Mouse (Mus musculus) embryonic facial prominence, embryonic 13.5 days (tissue): ENCODE measurements around the gene Creb3l2. TPM values are rescaled to one million over a fixed set of nuclear protein-coding genes. Genes with fewer than 3 reads are reported as not detected.

Experiments used
- ATAC-seq: fragments of 200-750 bp; cut with Nextera tagmentation; 2 replicates; pipeline ENCODE4 v1.8.0; 2017; ENCODE audit warnings: low read depth; ENCODE audit not compliant: insufficient number of reproducible peaks, insufficient read depth, low FRiP score, low TSS enrichment
- H3K27ac ChIP-seq: fragments of 300-500 bp; sonication (generic); 2 replicates; pipeline ENCODE4 v1.5.1; 2015; ENCODE audit warnings: moderate library complexity, mild to moderate bottlenecking, inconsistent platforms
- H3K27me3 ChIP-seq: fragments of 300-500 bp; sonication (generic); 2 replicates; pipeline ENCODE4 v1.6.1; 2015; ENCODE audit warnings: mild to moderate bottlenecking, inconsistent platforms
- H3K36me3 ChIP-seq: fragments of 300-500 bp; sonication (generic); 2 replicates; pipeline ENCODE4 v1.6.1; 2015; ENCODE audit warnings: mild to moderate bottlenecking, inconsistent platforms
- H3K4me1 ChIP-seq: fragments of 300-500 bp; sonication (generic); 2 replicates; pipeline ENCODE4 v1.6.1; 2015; ENCODE audit warnings: inconsistent platforms
- H3K4me2 ChIP-seq: fragments of 300-500 bp; sonication (generic); 2 replicates; pipeline ENCODE4 v1.6.1; 2015; ENCODE audit warnings: moderate library complexity, mild to moderate bottlenecking, inconsistent platforms
- H3K4me3 ChIP-seq: fragments of 300-500 bp; sonication (generic); 2 replicates; pipeline ENCODE4 v1.5.1; 2015; ENCODE audit warnings: mild to moderate bottlenecking, inconsistent platforms
- H3K9ac ChIP-seq: fragments of 300-500 bp; sonication (generic); 2 replicates; pipeline ENCODE4 v1.6.1; 2015; ENCODE audit warnings: mild to moderate bottlenecking, inconsistent platforms
- H3K9me3 ChIP-seq: fragments of 300-500 bp; sonication (generic); 2 replicates; pipeline ENCODE4 v1.6.1; 2016; ENCODE audit warnings: inconsistent platforms
- WGBS: fragments of 180-500 bp; shearing (Covaris S2); methylation state at CpG from one replicate; pipeline ENCODE4 v1.1.7; 2015; ENCODE audit warnings: mixed read lengths; 5-methylcytosine and 5-hydroxymethylcytosine counted together
- polyA plus RNA-seq: library from polyadenylated mRNA; unstranded; fragments of >200 nt; fragmentation: Nextera tagmentation; extraction: Ambion mirVana; gene quantifications from 2 replicates; pipeline ENCODE4 v1.2.1, GENCODE M21; 2015

The Creb3l2 gene
- polyA plus RNA-seq, 1 experiment from 2014 or later, result 26.9 TPM

DNA sequence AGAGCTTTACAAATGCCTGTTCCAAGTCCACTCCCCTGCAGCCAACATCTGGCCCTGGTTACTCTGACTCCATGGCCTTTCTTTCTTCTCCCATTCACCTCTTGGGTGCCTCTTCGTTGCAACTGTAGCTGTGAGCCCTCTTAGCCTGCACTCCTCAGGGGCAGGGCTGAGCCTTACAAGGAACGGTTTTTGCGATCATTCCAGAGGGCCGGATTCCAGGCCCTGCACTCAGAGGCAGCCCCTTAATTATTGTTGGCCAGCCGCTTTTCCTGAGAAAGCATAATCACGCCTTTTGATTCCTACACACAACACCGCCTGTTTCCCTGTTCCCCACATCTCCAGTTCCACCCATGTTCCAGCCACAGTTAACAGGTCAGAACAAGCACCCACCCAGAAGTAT, 17.6 kb downstream of the Creb3l2 start:
- Histone ChIP-seq H3K4me2 (no peak overlapping the region), H3K9ac (no peak overlapping the region), H3K27ac (peak overlapping the region; percentile 85), H3K9me3 (no peaks in the 10 kb centered on the region), H3K4me1 (peaks cover 59% of the 10 kb centered on the region), H3K27me3 (no peaks in the 10 kb centered on the region), H3K4me3 (no peak overlapping the region), H3K36me3 (peaks cover 13% of the 10 kb centered on the region)
- WGBS, result 26% methylated on average over 7 of the region's 7 CpGs
- peak; percentile 75 for ATAC-seq

DNA sequence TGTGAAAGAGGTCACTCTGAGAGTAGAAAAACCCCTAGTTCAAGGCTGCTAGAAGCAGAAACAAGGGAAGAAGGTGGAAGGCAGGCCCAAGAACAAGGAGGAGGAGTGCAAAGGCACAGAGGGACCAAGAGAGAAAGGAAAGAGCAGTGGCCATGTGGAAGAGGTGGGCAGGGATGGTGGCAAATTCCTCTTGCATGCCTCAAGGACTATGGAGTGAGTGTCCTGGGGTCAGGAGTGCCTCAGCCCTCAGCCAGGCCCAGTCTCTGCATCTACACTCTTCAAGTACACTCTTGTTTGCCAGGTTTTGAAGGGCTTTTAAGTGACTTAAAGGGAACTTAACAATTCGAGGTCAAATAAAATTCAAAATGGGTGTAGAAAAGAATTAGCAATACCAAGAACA, 18.6 kb downstream of the Creb3l2 start:
- Histone ChIP-seq H3K4me3 (no peak overlapping the region), H3K27ac (peak overlapping the region; percentile 85), H3K9me3 (no peaks in the 10 kb centered on the region), H3K4me1 (peaks cover 59% of the 10 kb centered on the region), H3K4me2 (no peak overlapping the region), H3K9ac (no peak overlapping the region), H3K27me3 (no peaks in the 10 kb centered on the region), H3K36me3 (peaks cover 13% of the 10 kb centered on the region)
- WGBS, result 74% methylated on average over 1 of the region's 1 CpGs
- no peak for ATAC-seq

DNA sequence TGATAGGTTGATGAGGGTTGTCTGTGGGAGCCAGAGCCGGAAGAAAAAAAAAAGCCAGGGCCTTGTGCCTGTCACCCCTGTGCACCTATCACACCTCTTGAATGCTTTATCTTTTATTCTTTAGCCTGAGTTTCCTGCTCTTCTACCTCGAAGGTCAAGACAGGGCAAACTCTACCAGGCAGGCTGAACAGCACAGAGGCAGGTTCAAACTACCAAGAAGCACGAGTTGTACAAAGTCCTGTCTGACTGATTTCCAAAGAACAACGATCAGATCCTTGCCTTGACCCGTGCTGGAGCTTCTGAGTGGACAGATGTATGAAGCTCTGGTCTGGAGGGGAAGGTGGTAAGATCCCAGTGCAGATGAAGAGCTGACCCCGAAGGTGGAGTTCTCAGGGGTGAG, 20.8 kb downstream of the Creb3l2 start:
- no peak for ATAC-seq
- no peak overlapping the region for H3K4me3 ChIP-seq
- WGBS, result 84% methylated on average over 6 of the region's 6 CpGs
- peaks cover 8% of the 10 kb centered on the region for H3K36me3 ChIP-seq
- H3K27me3 ChIP-seq, result no peaks in the 10 kb centered on the region
- H3K27ac ChIP-seq, result no peak overlapping the region
- H3K9ac ChIP-seq, result no peak overlapping the region
- no peak overlapping the region for H3K4me2 ChIP-seq
- no peaks in the 10 kb centered on the region for H3K9me3 ChIP-seq
- H3K4me1 ChIP-seq, result peaks cover 61% of the 10 kb centered on the region

DNA sequence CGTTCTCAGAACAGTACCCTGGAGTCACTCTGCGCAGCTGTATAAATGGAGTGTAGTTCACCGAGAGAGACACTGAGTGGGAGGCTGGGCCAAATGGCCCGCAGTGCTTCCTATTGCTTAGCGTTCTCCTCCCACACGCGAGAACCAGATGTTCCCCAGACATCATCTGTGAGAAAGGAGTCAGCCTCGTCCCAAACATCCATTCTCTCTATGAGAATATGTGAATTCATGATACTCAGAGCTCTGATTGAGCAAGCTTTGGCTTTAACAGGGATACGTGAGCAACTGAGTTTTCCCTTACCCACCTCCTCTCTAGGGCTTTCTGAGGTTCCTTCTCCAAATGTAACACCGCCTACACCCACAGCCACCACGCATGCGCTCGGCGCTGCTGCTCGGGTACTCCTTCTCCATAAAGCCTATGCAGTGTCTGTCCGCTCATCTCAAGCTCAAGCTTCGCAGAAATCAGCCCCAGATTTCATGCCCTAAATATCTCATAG, 22.5 kb downstream of the Creb3l2 start:
- Histone ChIP-seq H3K4me3 (no peak overlapping the region), H3K9me3 (no peaks in the 10 kb centered on the region), H3K4me2 (peak overlapping the region; percentile 42), H3K27ac (peak overlapping the region; percentile 92), H3K27me3 (no peaks in the 10 kb centered on the region), H3K4me1 (peaks cover 56% of the 10 kb centered on the region), H3K36me3 (peaks cover 3% of the 10 kb centered on the region; the same call in 1 of the 2 replicates), H3K9ac (peak overlapping the region; percentile 53; the same call in 1 of the 2 replicates)
- WGBS, result 52% methylated on average over 17 of the region's 17 CpGs
- peak; percentile 70 for ATAC-seq

DNA sequence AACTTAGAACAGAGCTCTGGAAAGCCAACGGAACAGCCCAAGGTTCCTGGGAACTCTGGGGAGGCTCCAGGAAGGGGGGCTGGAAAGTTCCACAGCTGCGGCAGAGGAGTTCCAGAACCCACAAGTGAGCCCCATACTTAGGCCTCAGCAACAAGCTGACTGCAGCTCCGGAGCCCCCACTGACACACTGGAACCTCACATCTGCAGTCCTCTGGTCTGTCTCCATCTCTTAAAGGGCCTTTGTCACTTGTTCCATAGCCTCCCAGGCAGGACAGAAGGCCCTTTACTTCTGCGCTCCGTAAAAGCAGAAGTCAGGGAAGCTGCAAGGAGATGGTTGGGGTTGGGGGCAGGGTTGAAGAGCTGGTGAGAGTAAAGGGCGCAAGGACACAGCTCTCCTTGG, 23.0 kb downstream of the Creb3l2 start:
- H3K9ac ChIP-seq, result peak overlapping the region; percentile 53
- H3K4me1 ChIP-seq, result peaks cover 50% of the 10 kb centered on the region

DNA sequence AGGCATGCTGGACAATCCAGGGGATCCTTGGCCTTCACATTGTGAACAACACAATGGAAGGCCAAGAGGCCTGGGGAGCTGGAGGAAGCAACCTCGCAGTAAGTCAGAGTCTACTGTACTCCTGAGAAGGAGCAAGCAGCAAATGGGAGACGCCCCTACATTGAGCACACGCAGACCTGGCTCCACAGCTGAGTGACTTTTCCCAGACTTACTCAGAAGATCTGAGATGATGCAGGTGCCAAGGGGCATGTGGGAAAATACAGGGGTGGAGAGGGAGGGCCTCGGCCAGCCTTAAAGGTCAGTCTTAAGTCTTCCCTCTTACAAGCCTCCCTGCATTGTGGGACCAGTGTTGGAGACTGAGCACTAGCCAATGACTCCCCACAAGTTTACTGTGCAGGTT, 25.2 kb downstream of the Creb3l2 start:
- H3K9ac ChIP-seq, result no peak overlapping the region
- WGBS, result 83% methylated on average over 4 of the region's 4 CpGs
- no peak overlapping the region for H3K4me3 ChIP-seq
- H3K27ac ChIP-seq, result 0 out of 2 replicates have a peak overlapping the region, but pooled peaks have one; percentile 34
- no peaks in the 10 kb centered on the region for H3K9me3 ChIP-seq
- no peak for ATAC-seq
- no peaks in the 10 kb centered on the region for H3K27me3 ChIP-seq
- peaks cover 6% of the 10 kb centered on the region; the same call in 1 of the 2 replicates for H3K36me3 ChIP-seq
- H3K4me1 ChIP-seq, result peaks cover 51% of the 10 kb centered on the region
- H3K4me2 ChIP-seq, result no peak overlapping the region

More for the DNA sequence above, 23.0 kb downstream of the Creb3l2 start:
- Histone ChIP-seq H3K9me3 (no peaks in the 10 kb centered on the region), H3K4me2 (peak overlapping the region; percentile 42), H3K27me3 (no peaks in the 10 kb centered on the region), H3K4me3 (0 out of 2 replicates have a peak overlapping the region, but pooled peaks have one; percentile 13), H3K27ac (peak overlapping the region; percentile 92), H3K36me3 (peaks cover 6% of the 10 kb centered on the region; the same call in 1 of the 2 replicates)
- ATAC-seq, result peak; percentile 29; the same call in 1 of the 2 replicates
- 47% methylated on average over 6 of the region's 6 CpGs for WGBS

DNA sequence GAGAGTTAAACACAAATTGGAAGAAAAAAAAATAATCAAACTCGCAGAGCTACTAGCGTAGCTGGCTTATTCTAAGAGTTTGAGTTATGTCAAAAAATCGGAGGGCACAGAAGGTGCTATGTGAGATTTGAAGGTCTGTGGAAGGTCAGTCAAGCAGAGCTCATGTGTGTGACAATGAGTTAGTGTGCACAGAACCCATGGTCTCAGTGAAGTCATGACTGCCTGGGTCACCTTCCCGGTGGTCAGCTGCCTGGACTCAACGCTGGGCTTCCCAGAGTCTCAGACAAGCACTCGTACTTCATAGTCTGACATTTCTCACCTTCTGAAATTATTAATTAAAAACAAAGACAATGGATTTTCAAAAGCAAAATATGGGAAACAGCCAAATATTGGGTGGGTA, 26.4 kb downstream of the Creb3l2 start:
- Histone ChIP-seq H3K4me1 (peaks cover 58% of the 10 kb centered on the region), H3K4me3 (no peak overlapping the region), H3K27ac (peak overlapping the region; percentile 52; the same call in 1 of the 2 replicates), H3K36me3 (peaks cover 6% of the 10 kb centered on the region; the same call in 1 of the 2 replicates), H3K4me2 (no peak overlapping the region), H3K9ac (no peak overlapping the region), H3K27me3 (no peaks in the 10 kb centered on the region), H3K9me3 (no peaks in the 10 kb centered on the region)
- 81% methylated on average over 6 of the region's 6 CpGs for WGBS
- no peak for ATAC-seq

GRCm38 (mm10) chr6:37415034-37415433, 26.9 kb downstream of the Creb3l2 start:
- WGBS, result 46% methylated on average over 7 of the region's 7 CpGs
- Histone ChIP-seq H3K27ac (peak overlapping the region; percentile 52), H3K27me3 (no peaks in the 10 kb centered on the region), H3K9ac (0 out of 2 replicates have a peak overlapping the region, but pooled peaks have one; percentile 21), H3K9me3 (no peaks in the 10 kb centered on the region), H3K4me2 (no peak overlapping the region), H3K4me1 (peaks cover 57% of the 10 kb centered on the region), H3K4me3 (no peak overlapping the region), H3K36me3 (peaks cover 6% of the 10 kb centered on the region; the same call in 1 of the 2 replicates)
- ATAC-seq, result peak; percentile 62; the same call in 1 of the 2 replicates

- WGBS, result 90% methylated on average over 10 of the region's 10 CpGs
- Histone ChIP-seq H3K4me2 (no peak overlapping the region), H3K4me1 (peaks cover 52% of the 10 kb centered on the region), H3K9me3 (no peaks in the 10 kb centered on the region), H3K27ac (peak overlapping the region; percentile 52), H3K27me3 (no peaks in the 10 kb centered on the region), H3K4me3 (no peak overlapping the region), H3K9ac (no peak overlapping the region), H3K36me3 (peaks cover 6% of the 10 kb centered on the region; the same call in 1 of the 2 replicates)
- ATAC-seq, result no peak
Observed at GRCm38 (mm10) chr6:37414576-37414975, 27.4 kb downstream of the Creb3l2 start.

- WGBS, result 77% methylated on average over 3 of the region's 3 CpGs
- H3K27me3 ChIP-seq, result no peaks in the 10 kb centered on the region
- no peak overlapping the region for H3K4me2 ChIP-seq
- H3K9me3 ChIP-seq, result no peaks in the 10 kb centered on the region
- H3K27ac ChIP-seq, result 0 out of 2 replicates have a peak overlapping the region, but pooled peaks have one; percentile 28
- no peak overlapping the region for H3K9ac ChIP-seq
- no peak for ATAC-seq
- H3K36me3 ChIP-seq, result peaks cover 6% of the 10 kb centered on the region; the same call in 1 of the 2 replicates
- H3K4me3 ChIP-seq, result no peak overlapping the region
- H3K4me1 ChIP-seq, result peaks cover 37% of the 10 kb centered on the region
Observed at GRCm38 (mm10) chr6:37411696-37412095, 30.2 kb downstream of the Creb3l2 start.

DNA sequence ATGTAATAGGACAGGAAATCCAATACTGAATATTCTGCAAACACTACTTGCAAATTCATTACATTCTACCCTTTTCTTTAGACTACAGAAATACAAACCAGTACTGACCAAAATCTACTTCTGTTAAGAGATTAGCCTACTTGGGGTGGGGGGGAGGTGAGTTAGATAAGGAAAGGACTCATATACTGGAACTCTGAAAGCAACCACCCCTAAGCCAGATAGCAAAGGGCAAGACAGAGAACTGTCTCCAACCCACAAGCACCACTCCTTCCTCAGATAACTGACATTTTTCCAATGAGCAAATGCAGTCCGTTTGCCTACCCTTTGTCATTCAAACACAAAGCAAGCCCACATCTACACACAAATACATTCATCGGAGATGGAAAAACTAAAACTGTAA, 32.1 kb downstream of the Creb3l2 start:
- no peak overlapping the region for H3K4me3 ChIP-seq
- 83% methylated on average over 2 of the region's 2 CpGs for WGBS

DNA sequence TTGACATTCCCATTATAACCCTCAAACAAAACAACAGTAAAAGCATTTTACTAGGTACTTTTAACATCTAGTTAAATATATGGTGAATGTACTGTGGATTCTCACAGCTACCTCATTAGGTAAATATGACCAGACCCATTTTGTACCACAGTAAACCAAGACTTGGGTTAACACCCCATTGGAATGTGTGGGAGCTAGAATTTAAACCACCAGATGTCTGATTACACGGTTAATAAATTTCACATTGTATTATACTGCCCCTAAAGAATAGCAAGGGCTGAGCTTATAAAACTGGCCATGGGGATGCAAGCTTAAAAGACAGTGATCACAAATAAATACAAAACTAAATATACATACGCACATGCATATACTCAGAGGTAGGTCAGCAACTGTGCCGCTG, 34.1 kb downstream of the Creb3l2 start:
- no peaks in the 10 kb centered on the region for H3K9me3 ChIP-seq
- H3K4me3 ChIP-seq, result no peak overlapping the region
- H3K4me1 ChIP-seq, result peaks cover 42% of the 10 kb centered on the region
- H3K36me3 ChIP-seq, result no peaks in the 10 kb centered on the region
- 94% methylated on average over 3 of the region's 3 CpGs for WGBS
- no peaks in the 10 kb centered on the region for H3K27me3 ChIP-seq
- no peak overlapping the region for H3K27ac ChIP-seq
- H3K9ac ChIP-seq, result no peak overlapping the region
- no peak for ATAC-seq
- H3K4me2 ChIP-seq, result no peak overlapping the region

More for the DNA sequence above, 32.1 kb downstream of the Creb3l2 start:
- Histone ChIP-seq H3K36me3 (peaks cover 6% of the 10 kb centered on the region; the same call in 1 of the 2 replicates), H3K9ac (no peak overlapping the region), H3K27ac (no peak overlapping the region), H3K9me3 (no peaks in the 10 kb centered on the region), H3K4me1 (peaks cover 29% of the 10 kb centered on the region), H3K4me2 (no peak overlapping the region), H3K27me3 (no peaks in the 10 kb centered on the region)
- no peak for ATAC-seq
